33 mouse cellular contexts compared by ENCODE assay signal in genomic region chr14:122535986-122536385, GRCm38 (mm10). TPM values are rescaled to one million over a fixed set of nuclear protein-coding genes. Genes with fewer than 3 reads are reported as not detected.
"Had no signal": no experiment of that assay in that cellular context is flagged by ENCODE, and none has a peak within 500 bp of the region (broad histone marks: within the 10 kb centered on the region; RNA-seq: fewer than 3 reads in every experiment).

No protein-coding gene starts in this region.

- H3K27ac ChIP-seq: heart, adult 2 months; heart, embryonic 13.5 days; heart, embryonic 15.5 days; hindbrain, embryonic 13.5 days; hindbrain, embryonic 15.5 days; hindbrain, postnatal 0 days; kidney, embryonic 15.5 days; kidney, postnatal 0 days; left cerebral cortex, adult 2 months; limb, embryonic 13.5 days; limb, embryonic 15.5 days; liver, embryonic 13.5 days had no signal

- DNase-seq: gastrocnemius, postnatal 14 days; gastrocnemius, postnatal 36 days; heart, adult 11 months; heart, adult 2 months; heart, postnatal 14 days; heart, postnatal 36 days; kidney, adult 11 months; kidney, adult 2 months; kidney, adult 9 months; kidney, postnatal 14 days; left cerebral cortex, postnatal 4 days; liver, embryonic 13.5 days had no signal

- H3K4me3 ChIP-seq: heart, adult 2 months; heart, embryonic 13.5 days; heart, embryonic 15.5 days; hindbrain, embryonic 13.5 days; hindbrain, embryonic 15.5 days; kidney, embryonic 15.5 days; left cerebral cortex, adult 2 months; limb, embryonic 13.5 days; limb, embryonic 15.5 days; liver, embryonic 13.5 days had no signal

- H3K4me2 ChIP-seq: heart, embryonic 11.5 days; heart, embryonic 13.5 days; heart, embryonic 15.5 days; hindbrain, embryonic 13.5 days; kidney, embryonic 15.5 days; limb, embryonic 13.5 days; limb, embryonic 15.5 days; liver, embryonic 13.5 days had no signal

- H3K27me3 ChIP-seq: heart, embryonic 13.5 days; heart, embryonic 15.5 days; hindbrain, embryonic 13.5 days; hindbrain, embryonic 15.5 days; kidney, embryonic 15.5 days; limb, embryonic 13.5 days; limb, embryonic 15.5 days; liver, embryonic 13.5 days had no signal

- H3K36me3 ChIP-seq: heart, embryonic 13.5 days; heart, embryonic 15.5 days; hindbrain, embryonic 13.5 days; hindbrain, embryonic 15.5 days; kidney, embryonic 15.5 days; limb, embryonic 13.5 days; limb, embryonic 15.5 days; liver, embryonic 13.5 days had no signal

- H3K9ac ChIP-seq: heart, embryonic 13.5 days; heart, embryonic 15.5 days; hindbrain, embryonic 13.5 days; kidney, embryonic 15.5 days; limb, embryonic 13.5 days; limb, embryonic 15.5 days; liver, embryonic 13.5 days had no signal

- ATAC-seq: hindbrain, postnatal 0 days; intestine, embryonic 16.5 days had no signal

- H3K9me3 ChIP-seq: heart, embryonic 13.5 days; heart, embryonic 15.5 days; hindbrain, embryonic 13.5 days; hindbrain, embryonic 15.5 days; kidney, embryonic 15.5 days; limb, embryonic 13.5 days; limb, embryonic 15.5 days; liver, embryonic 13.5 days had no signal

RNA-seq across cellular contexts. Expression of gene Gm10837, which starts 45.6 kb away (rescaled TPM):
- total RNA-seq: gastrocnemius, adult 18-20 months; gastrocnemius, adult 8-10 months; gastrocnemius, postnatal 14 days; gastrocnemius, postnatal 36 days; heart, adult 2 months; heart, postnatal 14 days; heart, postnatal 36 days; hematopoietic stem cell, adult 5-6 weeks; layer of hippocampus, adult 18-20 months; layer of hippocampus, postnatal 10 days; left cerebral cortex, adult 2 months had no signal
- polyA plus RNA-seq: gonadal fat pad, adult 2 months; heart, adult 2 months; heart, embryonic 15.5 days; heart, postnatal 0 days; intestine, embryonic 14.5 days; intestine, embryonic 16.5 days; kidney, adult 2 months; kidney, embryonic 15.5 days; kidney, postnatal 0 days; large intestine, adult 2 months; limb, embryonic 13.5 days; limb, embryonic 15.5 days; liver, embryonic 13.5 days had no signal
